Mouse (Mus musculus): ENCODE measurements at regions not wholly inside any gene's neighbourhood (a gene's known extent, or its start where the extent isn't known, plus 50 kb on each side); places are given as distances from the start of the nearest gene placed in this dataset.
A peak's percentile ranks its signal among the peaks of the same experiment; 100 is the strongest.

GRCm38 (mm10) chr15:31997996-31998395 lies 179.1 kb upstream of the Tas2r119 start:
- Histone ChIP-seq H3K4me3 (replicated peaks; ENCODE audit: low read length) (no peak overlapping the region), H3K27me3 (ENCODE audit: control insufficient read depth, insufficient read depth, low read length) (peaks cover 8% of the 10 kb centered on the region; the same call in 1 of the 2 replicates), H3K9me3 (ENCODE audit: control insufficient read depth, low read length) (no peaks in the 10 kb centered on the region), H3K4me2 (replicated peaks; ENCODE audit: low read depth, low read length, severe bottlenecking) (no peak overlapping the region), H3K9ac (ENCODE audit: low read depth, low read length, severe bottlenecking) (no peak overlapping the region), H3K4me1 (ENCODE audit: control insufficient read depth, insufficient read depth, low read length) (peaks cover under 1% of the 10 kb centered on the region; the same call in 1 of the 2 replicates), H3K27ac (replicated peaks; ENCODE audit: low read depth, low read length) (no peak overlapping the region), H3K36me3 (ENCODE audit: control insufficient read depth, insufficient read depth, low read length) (no peaks in the 10 kb centered on the region)
- no peak for DNase-seq (ENCODE audit: low spot score)
- TF ChIP-seq POLR2A (IDR thresholded peaks at IDR 0.05; ENCODE audit: borderline replicate concordance, extremely low read depth, insufficient read depth, insufficient read length) = no peak
- no peak for ATAC-seq (ENCODE audit: low FRiP score, low read depth)
- WGBS = 96% methylated on average over 2 of the region's 2 CpGs

DNA sequence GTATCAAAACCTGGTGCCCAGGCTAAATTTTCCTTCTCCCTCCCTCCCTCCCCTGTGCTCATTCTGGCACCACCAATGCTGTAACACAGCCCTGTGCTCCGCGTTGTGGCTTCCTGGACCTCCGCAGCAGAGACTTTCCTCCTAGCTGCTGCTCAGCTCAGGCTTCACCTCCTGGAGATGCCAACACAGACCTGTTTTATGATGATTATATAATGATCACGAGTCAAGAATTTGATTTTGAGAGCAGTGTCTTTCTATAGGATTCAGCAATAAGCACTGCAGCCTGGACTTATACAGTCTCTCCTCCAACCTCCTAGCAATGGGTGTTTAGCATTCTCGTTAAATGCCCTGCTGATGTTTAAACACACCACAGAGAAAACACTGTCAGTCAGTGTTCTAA lies 177.5 kb upstream of the Tas2r119 start:
- Histone ChIP-seq H3K4me1 (ENCODE audit: control insufficient read depth, insufficient read depth, low read length) (peaks cover 10% of the 10 kb centered on the region), H3K4me3 (replicated peaks; ENCODE audit: low read length) (no peak overlapping the region), H3K36me3 (ENCODE audit: control insufficient read depth, insufficient read depth, low read length) (no peaks in the 10 kb centered on the region), H3K9ac (ENCODE audit: low read depth, low read length, severe bottlenecking) (no peak overlapping the region), H3K9me3 (ENCODE audit: control insufficient read depth, low read length) (no peaks in the 10 kb centered on the region), H3K27ac (replicated peaks; ENCODE audit: low read depth, low read length) (no peak overlapping the region), H3K4me2 (replicated peaks; ENCODE audit: low read depth, low read length, severe bottlenecking) (no peak overlapping the region), H3K27me3 (ENCODE audit: control insufficient read depth, insufficient read depth, low read length) (peaks cover 8% of the 10 kb centered on the region; the same call in 1 of the 2 replicates)
- DNase-seq (ENCODE audit: low spot score) = no peak
- no peak for ATAC-seq (ENCODE audit: low FRiP score, low read depth)
- TF ChIP-seq POLR2A (IDR thresholded peaks at IDR 0.05; ENCODE audit: borderline replicate concordance, extremely low read depth, insufficient read depth, insufficient read length) = no peak
- WGBS = 67% methylated on average over 5 of the region's 5 CpGs

DNA sequence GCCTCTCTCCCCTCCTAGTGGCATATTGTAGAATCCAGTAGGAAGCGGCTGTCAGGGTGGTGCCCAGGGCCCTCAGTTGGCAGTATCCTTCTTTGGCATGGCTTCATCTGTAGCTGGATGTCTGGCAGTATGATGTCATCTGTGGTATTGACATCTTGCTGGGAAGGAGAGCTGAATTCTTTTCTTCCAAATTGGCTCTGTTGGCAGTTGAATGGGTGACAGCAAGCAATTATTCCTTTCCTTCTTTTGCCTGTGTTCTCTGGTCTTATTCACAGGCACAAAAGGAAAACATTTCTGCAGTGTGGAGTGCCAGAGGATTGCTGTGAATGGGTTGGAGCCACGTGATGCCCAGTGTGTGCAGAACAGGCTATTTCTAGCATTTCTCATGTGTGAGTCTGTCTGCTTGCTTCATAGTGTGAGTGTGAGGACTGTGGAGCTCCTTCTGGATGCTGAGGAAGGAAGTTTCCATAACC lies 174.1 kb upstream of the Tas2r119 start:
- Histone ChIP-seq H3K27ac (replicated peaks; ENCODE audit: low read depth, low read length) (no peak overlapping the region), H3K4me3 (replicated peaks; ENCODE audit: low read length) (no peak overlapping the region), H3K4me1 (ENCODE audit: control insufficient read depth, insufficient read depth, low read length) (peaks cover 10% of the 10 kb centered on the region), H3K27me3 (ENCODE audit: control insufficient read depth, insufficient read depth, low read length) (peaks cover 8% of the 10 kb centered on the region; the same call in 1 of the 2 replicates), H3K9me3 (ENCODE audit: control insufficient read depth, low read length) (no peaks in the 10 kb centered on the region), H3K36me3 (ENCODE audit: control insufficient read depth, insufficient read depth, low read length) (no peaks in the 10 kb centered on the region), H3K4me2 (replicated peaks; ENCODE audit: low read depth, low read length, severe bottlenecking) (no peak overlapping the region), H3K9ac (ENCODE audit: low read depth, low read length, severe bottlenecking) (no peak overlapping the region)
- ATAC-seq (ENCODE audit: low FRiP score, low read depth) (peak; percentile 68; the same call in 1 of the 2 replicates), DNase-seq (ENCODE audit: low spot score) (no peak)
- 38% methylated on average over 2 of the region's 2 CpGs for WGBS
- no peak for TF ChIP-seq POLR2A (IDR thresholded peaks at IDR 0.05; ENCODE audit: borderline replicate concordance, extremely low read depth, insufficient read depth, insufficient read length)

- no peak overlapping the region for H3K9ac ChIP-seq (ENCODE audit: low read depth, low read length, severe bottlenecking)
- no peak overlapping the region for H3K27ac ChIP-seq (replicated peaks; ENCODE audit: low read depth, low read length)
- no peaks in the 10 kb centered on the region for H3K36me3 ChIP-seq (ENCODE audit: control insufficient read depth, insufficient read depth, low read length)
- H3K4me2 ChIP-seq (replicated peaks; ENCODE audit: low read depth, low read length, severe bottlenecking) = no peak overlapping the region; the same call in 1 of the 2 replicates
- ATAC-seq (ENCODE audit: low FRiP score, low read depth) (peak; percentile 76; the same call in 1 of the 2 replicates), DNase-seq (ENCODE audit: low spot score) (peak; percentile 36)
- WGBS = 3% methylated on average over 4 of the region's 6 CpGs
- H3K4me3 ChIP-seq (replicated peaks; ENCODE audit: low read length) = no peak overlapping the region
- TF ChIP-seq POLR2A (IDR thresholded peaks at IDR 0.05; ENCODE audit: borderline replicate concordance, extremely low read depth, insufficient read depth, insufficient read length) = no peak
- H3K27me3 ChIP-seq (ENCODE audit: control insufficient read depth, insufficient read depth, low read length) = peaks cover 8% of the 10 kb centered on the region; the same call in 1 of the 2 replicates
- H3K9me3 ChIP-seq (ENCODE audit: control insufficient read depth, low read length) = no peaks in the 10 kb centered on the region
- peaks cover 10% of the 10 kb centered on the region for H3K4me1 ChIP-seq (ENCODE audit: control insufficient read depth, insufficient read depth, low read length)
Measured at GRCm38 (mm10) chr15:32003489-32003888, 173.6 kb upstream of the Tas2r119 start.

- no peak for DNase-seq (ENCODE audit: low spot score)
- no peak overlapping the region for H3K4me3 ChIP-seq (replicated peaks; ENCODE audit: low read length)
- peaks cover 10% of the 10 kb centered on the region for H3K4me1 ChIP-seq (ENCODE audit: control insufficient read depth, insufficient read depth, low read length)
- H3K36me3 ChIP-seq (ENCODE audit: control insufficient read depth, insufficient read depth, low read length) = no peaks in the 10 kb centered on the region
- no peak for ATAC-seq (ENCODE audit: low FRiP score, low read depth)
- H3K27me3 ChIP-seq (ENCODE audit: control insufficient read depth, insufficient read depth, low read length) = peaks cover 8% of the 10 kb centered on the region; the same call in 1 of the 2 replicates
- H3K9me3 ChIP-seq (ENCODE audit: control insufficient read depth, low read length) = no peaks in the 10 kb centered on the region
- H3K4me2 ChIP-seq (replicated peaks; ENCODE audit: low read depth, low read length, severe bottlenecking) = no peak overlapping the region
- H3K9ac ChIP-seq (ENCODE audit: low read depth, low read length, severe bottlenecking) = no peak overlapping the region
- WGBS = 27% methylated on average over 5 of the region's 5 CpGs
- H3K27ac ChIP-seq (replicated peaks; ENCODE audit: low read depth, low read length) = no peak overlapping the region
- TF ChIP-seq POLR2A (IDR thresholded peaks at IDR 0.05; ENCODE audit: borderline replicate concordance, extremely low read depth, insufficient read depth, insufficient read length) = no peak
Measured at GRCm38 (mm10) chr15:32005986-32006385, 171.1 kb upstream of the Tas2r119 start.
